Mouse (Mus musculus): ENCODE results near the gene Dgkb. TPM values are rescaled to one million over a fixed set of nuclear protein-coding genes. Genes with fewer than 3 reads are reported as not detected.

Gene Dgkb
- polyA plus RNA-seq, 1 experiment from 2014 or later: 8.9 TPM

- Histone ChIP-seq H3K9ac (ENCODE audit: low read depth, low read length) (no peak overlapping the region), H3K4me2 (ENCODE audit: low read length) (no peak overlapping the region), H3K36me3 (ENCODE audit: control insufficient read depth, insufficient read depth, low read length) (no peaks in the 10 kb centered on the region), H3K27ac (ENCODE audit: low read length) (no peak overlapping the region), H3K4me3 (ENCODE audit: low read depth, low read length) (no peak overlapping the region), H3K9me3 (replicated peaks; ENCODE audit: control insufficient read depth, low read length, poor library complexity, severe bottlenecking) (no peaks in the 10 kb centered on the region), H3K4me1 (ENCODE audit: control insufficient read depth, insufficient read depth, low read length) (no peaks in the 10 kb centered on the region), H3K27me3 (ENCODE audit: control insufficient read depth, insufficient read depth, low read depth, low read length) (no peaks in the 10 kb centered on the region)
- no peak for ATAC-seq
- WGBS: 72% methylated on average over 6 of the region's 6 CpGs
Measured at GRCm38 (mm10) chr12:38577141-38577540, 759.6 kb downstream of the Dgkb start.

DNA sequence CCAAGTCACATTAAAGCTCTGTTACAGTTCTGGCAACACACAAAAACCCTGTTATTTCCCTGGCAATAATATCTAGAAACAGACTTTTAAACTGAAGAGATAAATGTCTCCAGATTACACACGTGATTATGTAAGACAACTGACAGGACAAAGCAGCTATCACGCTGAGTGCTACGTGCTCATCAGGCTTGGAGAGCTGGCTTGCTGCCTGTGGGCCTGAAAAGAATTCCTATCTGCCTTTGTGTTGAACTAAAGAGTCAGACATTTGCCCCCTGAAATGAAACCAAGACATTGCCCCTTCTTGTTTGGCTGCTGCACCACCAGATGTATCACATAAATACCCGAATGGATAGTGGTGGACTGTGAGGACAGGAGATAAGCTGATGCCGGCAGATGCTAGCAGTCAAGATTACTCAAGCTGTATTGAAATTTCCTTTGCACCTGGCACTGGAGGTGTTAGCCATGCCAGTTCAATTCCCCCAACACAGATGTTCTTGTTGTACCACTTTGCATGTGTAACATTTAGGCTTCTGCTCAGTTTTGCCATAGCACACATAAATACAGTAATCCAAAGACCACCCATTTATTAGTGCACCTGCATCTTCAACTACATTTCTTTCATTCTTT lies 761.8 kb downstream of the Dgkb start:
- ATAC-seq: no peak
- Histone ChIP-seq H3K4me3 (ENCODE audit: low read depth, low read length) (no peak overlapping the region), H3K4me1 (ENCODE audit: control insufficient read depth, insufficient read depth, low read length) (no peaks in the 10 kb centered on the region), H3K9me3 (replicated peaks; ENCODE audit: control insufficient read depth, low read length, poor library complexity, severe bottlenecking) (no peaks in the 10 kb centered on the region), H3K36me3 (ENCODE audit: control insufficient read depth, insufficient read depth, low read length) (no peaks in the 10 kb centered on the region), H3K27me3 (ENCODE audit: control insufficient read depth, insufficient read depth, low read depth, low read length) (no peaks in the 10 kb centered on the region), H3K4me2 (ENCODE audit: low read length) (no peak overlapping the region), H3K27ac (ENCODE audit: low read length) (no peak overlapping the region), H3K9ac (ENCODE audit: low read depth, low read length) (no peak overlapping the region)
- whole genome bisulfite sequencing: 26% methylated on average over 5 of the region's 5 CpGs

DNA sequence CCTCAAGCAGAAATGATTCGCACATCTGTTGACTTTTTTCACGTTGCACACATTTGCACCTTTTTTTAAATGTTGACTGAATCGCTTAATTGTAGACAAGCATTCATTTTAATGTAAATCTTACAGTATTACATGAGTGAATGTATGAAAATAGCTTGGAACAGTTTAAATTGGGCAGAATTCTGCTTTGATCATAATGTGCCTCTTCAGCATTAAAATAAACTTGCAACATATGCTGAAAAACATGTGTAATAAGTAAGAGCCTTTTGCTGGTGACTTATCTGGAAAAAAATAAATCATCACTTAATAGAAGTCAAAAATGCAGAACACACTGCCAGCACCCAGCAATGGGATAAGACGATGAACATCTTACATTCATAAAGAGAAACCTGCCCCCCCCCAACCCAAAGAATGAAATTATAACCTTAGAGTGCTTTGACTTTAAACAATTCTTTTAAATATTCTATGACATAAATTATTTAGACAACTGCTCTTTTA lies 768.9 kb downstream of the Dgkb start:
- Histone ChIP-seq H3K27ac (ENCODE audit: low read length) (no peak overlapping the region), H3K27me3 (ENCODE audit: control insufficient read depth, insufficient read depth, low read depth, low read length) (no peaks in the 10 kb centered on the region), H3K4me3 (ENCODE audit: low read depth, low read length) (no peak overlapping the region), H3K9me3 (replicated peaks; ENCODE audit: control insufficient read depth, low read length, poor library complexity, severe bottlenecking) (no peaks in the 10 kb centered on the region), H3K4me1 (ENCODE audit: control insufficient read depth, insufficient read depth, low read length) (no peaks in the 10 kb centered on the region), H3K36me3 (ENCODE audit: control insufficient read depth, insufficient read depth, low read length) (no peaks in the 10 kb centered on the region), H3K9ac (ENCODE audit: low read depth, low read length) (no peak overlapping the region), H3K4me2 (ENCODE audit: low read length) (no peak overlapping the region)
- ATAC-seq: no peak
- WGBS: 79% methylated on average over 4 of the region's 4 CpGs

DNA sequence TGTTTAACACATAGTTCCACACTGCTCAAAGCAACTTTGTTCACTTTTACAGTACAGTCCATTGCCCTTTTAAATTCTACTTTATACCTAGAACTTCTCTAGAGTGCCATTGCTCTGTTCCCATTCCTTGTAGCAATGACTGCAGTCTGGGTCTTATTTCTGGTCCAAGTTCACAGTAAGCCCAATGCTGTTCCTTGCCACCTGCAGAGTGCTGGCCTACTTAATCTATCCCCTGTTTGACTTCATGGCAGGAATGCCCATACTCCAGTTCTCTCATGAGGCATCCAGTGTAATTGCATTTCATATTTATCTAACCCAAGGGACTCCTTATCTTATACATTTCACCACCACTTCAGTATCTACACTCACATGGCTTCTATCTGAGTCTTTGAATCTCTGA lies 772.4 kb downstream of the Dgkb start:
- no peak for ATAC-seq
- Histone ChIP-seq H3K4me2 (ENCODE audit: low read length) (no peak overlapping the region), H3K4me3 (ENCODE audit: low read depth, low read length) (no peak overlapping the region), H3K9me3 (replicated peaks; ENCODE audit: control insufficient read depth, low read length, poor library complexity, severe bottlenecking) (no peaks in the 10 kb centered on the region), H3K27ac (ENCODE audit: low read length) (no peak overlapping the region), H3K27me3 (ENCODE audit: control insufficient read depth, insufficient read depth, low read depth, low read length) (no peaks in the 10 kb centered on the region), H3K4me1 (ENCODE audit: control insufficient read depth, insufficient read depth, low read length) (no peaks in the 10 kb centered on the region), H3K9ac (ENCODE audit: low read depth, low read length) (no peak overlapping the region), H3K36me3 (ENCODE audit: control insufficient read depth, insufficient read depth, low read length) (no peaks in the 10 kb centered on the region)

DNA sequence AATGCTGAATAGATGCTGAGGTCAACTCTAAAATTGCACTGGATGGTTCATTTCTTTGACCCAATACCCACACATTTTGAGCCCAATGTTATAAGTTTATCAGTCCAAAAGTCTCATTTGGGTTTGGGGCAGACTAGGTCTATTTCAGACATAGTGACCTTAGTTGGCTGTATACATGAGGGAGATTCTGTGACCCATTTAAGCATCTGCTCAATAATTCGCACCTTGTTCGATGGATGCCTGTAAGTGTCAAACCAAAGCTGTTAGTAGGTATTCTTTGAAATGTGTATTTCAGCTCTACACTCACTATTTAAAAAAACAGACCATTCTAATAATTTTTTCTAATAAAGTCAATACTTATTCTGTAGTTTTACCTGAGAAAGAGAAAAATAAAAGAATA lies 776.1 kb downstream of the Dgkb start:
- no peaks in the 10 kb centered on the region for H3K4me1 ChIP-seq (ENCODE audit: control insufficient read depth, insufficient read depth, low read length)
- H3K9me3 ChIP-seq (replicated peaks; ENCODE audit: control insufficient read depth, low read length, poor library complexity, severe bottlenecking): no peaks in the 10 kb centered on the region
- no peaks in the 10 kb centered on the region for H3K27me3 ChIP-seq (ENCODE audit: control insufficient read depth, insufficient read depth, low read depth, low read length)
- H3K9ac ChIP-seq (ENCODE audit: low read depth, low read length): no peak overlapping the region
- H3K4me2 ChIP-seq (ENCODE audit: low read length): no peak overlapping the region
- 91% methylated on average over 2 of the region's 2 CpGs for WGBS
- no peak overlapping the region for H3K4me3 ChIP-seq (ENCODE audit: low read depth, low read length)
- no peak overlapping the region for H3K27ac ChIP-seq (ENCODE audit: low read length)
- no peaks in the 10 kb centered on the region for H3K36me3 ChIP-seq (ENCODE audit: control insufficient read depth, insufficient read depth, low read length)
- ATAC-seq: no peak

GRCm38 (mm10) chr12:38594055-38594454 lies 776.5 kb downstream of the Dgkb start:
- ATAC-seq: no peak
- no peaks in the 10 kb centered on the region for H3K9me3 ChIP-seq (replicated peaks; ENCODE audit: control insufficient read depth, low read length, poor library complexity, severe bottlenecking)

GRCm38 (mm10) chr12:38596416-38597062 lies 779.0 kb downstream of the Dgkb start:
- Histone ChIP-seq H3K9ac (ENCODE audit: low read depth, low read length) (no peak overlapping the region), H3K9me3 (replicated peaks; ENCODE audit: control insufficient read depth, low read length, poor library complexity, severe bottlenecking) (no peaks in the 10 kb centered on the region), H3K4me2 (ENCODE audit: low read length) (no peak overlapping the region), H3K4me3 (ENCODE audit: low read depth, low read length) (no peak overlapping the region), H3K36me3 (ENCODE audit: control insufficient read depth, insufficient read depth, low read length) (no peaks in the 10 kb centered on the region), H3K4me1 (ENCODE audit: control insufficient read depth, insufficient read depth, low read length) (no peaks in the 10 kb centered on the region), H3K27ac (ENCODE audit: low read length) (no peak overlapping the region), H3K27me3 (ENCODE audit: control insufficient read depth, insufficient read depth, low read depth, low read length) (no peaks in the 10 kb centered on the region)
- WGBS: 25% methylated on average over 7 of the region's 7 CpGs
- peak; percentile 57; the same call in 1 of the 2 replicates for ATAC-seq

More at GRCm38 (mm10) chr12:38594055-38594454, 776.5 kb downstream of the Dgkb start:
- no peaks in the 10 kb centered on the region for H3K27me3 ChIP-seq (ENCODE audit: control insufficient read depth, insufficient read depth, low read depth, low read length)
- H3K9ac ChIP-seq (ENCODE audit: low read depth, low read length): no peak overlapping the region
- no peak overlapping the region for H3K27ac ChIP-seq (ENCODE audit: low read length)
- H3K4me2 ChIP-seq (ENCODE audit: low read length): no peak overlapping the region
- WGBS: 32% methylated on average over 3 of the region's 3 CpGs
- H3K4me1 ChIP-seq (ENCODE audit: control insufficient read depth, insufficient read depth, low read length): no peaks in the 10 kb centered on the region
- no peaks in the 10 kb centered on the region for H3K36me3 ChIP-seq (ENCODE audit: control insufficient read depth, insufficient read depth, low read length)
- H3K4me3 ChIP-seq (ENCODE audit: low read depth, low read length): no peak overlapping the region

- whole genome bisulfite sequencing: 25% methylated on average over 2 of the region's 2 CpGs
- peak; percentile 87 for ATAC-seq
- no peak overlapping the region for H3K4me2 ChIP-seq (ENCODE audit: low read length)
- H3K27ac ChIP-seq (ENCODE audit: low read length): no peak overlapping the region
- no peaks in the 10 kb centered on the region for H3K27me3 ChIP-seq (ENCODE audit: control insufficient read depth, insufficient read depth, low read depth, low read length)
- no peak overlapping the region for H3K4me3 ChIP-seq (ENCODE audit: low read depth, low read length)
- H3K9me3 ChIP-seq (replicated peaks; ENCODE audit: control insufficient read depth, low read length, poor library complexity, severe bottlenecking): no peaks in the 10 kb centered on the region
- H3K9ac ChIP-seq (ENCODE audit: low read depth, low read length): no peak overlapping the region
- no peaks in the 10 kb centered on the region for H3K36me3 ChIP-seq (ENCODE audit: control insufficient read depth, insufficient read depth, low read length)
- H3K4me1 ChIP-seq (ENCODE audit: control insufficient read depth, insufficient read depth, low read length): no peaks in the 10 kb centered on the region
Measured at GRCm38 (mm10) chr12:38598096-38598495, 780.6 kb downstream of the Dgkb start.

DNA sequence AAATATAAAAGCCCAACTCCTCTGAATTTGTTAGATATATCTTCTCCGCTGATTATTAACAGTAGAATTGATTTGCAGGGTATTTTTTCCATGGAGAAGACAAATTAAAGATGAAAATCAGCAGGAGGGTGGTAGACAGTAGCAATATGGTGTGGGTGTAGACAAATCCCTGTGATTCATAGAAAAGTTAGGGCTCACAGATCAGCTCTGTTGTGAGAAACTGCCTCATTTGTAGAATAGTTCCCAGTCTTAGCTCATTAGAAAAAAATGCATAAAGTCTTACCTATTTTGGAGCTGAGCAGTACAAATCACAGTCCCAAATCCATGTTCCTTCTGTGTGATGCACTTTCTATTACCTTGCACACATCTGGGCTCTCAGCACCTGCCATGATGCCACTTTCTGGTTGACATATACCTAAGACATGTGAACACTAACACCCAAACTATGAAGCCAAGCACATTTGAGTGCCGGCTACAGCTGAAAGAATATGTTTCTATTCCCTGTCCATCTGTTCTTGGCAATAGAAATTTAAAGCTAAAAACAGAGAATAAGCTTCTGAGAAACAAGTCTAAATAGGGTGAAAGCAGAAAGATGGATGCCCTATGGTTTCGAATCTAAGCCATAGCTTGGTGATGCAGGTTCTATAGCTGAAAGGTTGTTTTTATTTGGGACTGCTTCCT lies 782.8 kb downstream of the Dgkb start:
- WGBS: 96% methylated on average over 3 of the region's 3 CpGs
- Histone ChIP-seq H3K9ac (ENCODE audit: low read depth, low read length) (no peak overlapping the region), H3K27me3 (ENCODE audit: control insufficient read depth, insufficient read depth, low read depth, low read length) (no peaks in the 10 kb centered on the region), H3K27ac (ENCODE audit: low read length) (no peak overlapping the region), H3K9me3 (replicated peaks; ENCODE audit: control insufficient read depth, low read length, poor library complexity, severe bottlenecking) (no peaks in the 10 kb centered on the region), H3K4me2 (ENCODE audit: low read length) (no peak overlapping the region), H3K4me3 (ENCODE audit: low read depth, low read length) (no peak overlapping the region), H3K36me3 (ENCODE audit: control insufficient read depth, insufficient read depth, low read length) (no peaks in the 10 kb centered on the region), H3K4me1 (ENCODE audit: control insufficient read depth, insufficient read depth, low read length) (no peaks in the 10 kb centered on the region)
- no peak for ATAC-seq
